Mouse (Mus musculus) liver, embryonic 16.5 days (tissue): ENCODE measurements around the gene Tspear. TPM values are rescaled to one million over a fixed set of nuclear protein-coding genes. Genes with fewer than 3 reads are reported as not detected.
"Not testable (repeated sequence)": the region's sequence is repeated elsewhere in the genome, so short reads cannot be mapped to it uniquely, and the experiment has no call there.

ENCODE experiments used
- ATAC-seq: fragments of 200-750 bp; cut with Nextera tagmentation; 2 replicates; pipeline ENCODE4 v1.8.0; 2017; ENCODE audit warnings: low read depth, mild to moderate bottlenecking, moderate number of reproducible peaks, moderate library complexity
- H3K27ac ChIP-seq: fragments of 300-500 bp; sonication (generic); 2 replicates; pipeline ENCODE4 v1.5.1; 2014; ENCODE audit warnings: mild to moderate bottlenecking, low read length
- H3K27me3 ChIP-seq: fragments of 300-500 bp; sonication (generic); 2 replicates; pipeline ENCODE4 v1.6.1; 2014; ENCODE audit warnings: low read depth, low read length, mixed read lengths; ENCODE audit not compliant: control insufficient read depth, insufficient read depth
- H3K36me3 ChIP-seq: fragments of 300-500 bp; sonication (generic); 2 replicates; pipeline ENCODE4 v1.6.1; 2014; ENCODE audit warnings: mild to moderate bottlenecking; ENCODE audit not compliant: control insufficient read depth, insufficient read depth
- H3K4me1 ChIP-seq: fragments of 300-500 bp; sonication (generic); 2 replicates; pipeline ENCODE4 v1.6.1; 2014; ENCODE audit warnings: low read depth, low read length, mixed read lengths; ENCODE audit not compliant: control insufficient read depth
- H3K4me2 ChIP-seq: fragments of 300-500 bp; sonication (generic); 2 replicates; pipeline ENCODE4 v1.6.1; 2014; ENCODE audit warnings: low read depth, low read length, mixed read lengths
- H3K4me3 ChIP-seq: fragments of 300-500 bp; sonication (generic); 2 replicates; pipeline ENCODE4 v1.5.1; 2014; ENCODE audit warnings: low read depth, mild to moderate bottlenecking, low read length
- H3K9ac ChIP-seq: fragments of 300-500 bp; sonication (generic); 2 replicates; pipeline ENCODE4 v1.6.1; 2014; ENCODE audit warnings: low read depth, low read length
- H3K9me3 ChIP-seq: fragments of 300-500 bp; sonication (generic); replicated peaks from 2 replicates; pipeline ENCODE4 v1.6.1; 2016; ENCODE audit warnings: low read length; ENCODE audit not compliant: control insufficient read depth
- WGBS: fragments of 180-500 bp; shearing (Covaris S2); extraction: QIAGEN DNeasy Blood & Tissue Kit; methylation state at CpG from one replicate; pipeline ENCODE4 v1.1.7; 2014; ENCODE audit not compliant: insufficient replicate concordance; 5-methylcytosine and 5-hydroxymethylcytosine counted together
- polyA plus RNA-seq: library from polyadenylated mRNA; unstranded; fragments of >200 nt; fragmentation: Nextera tagmentation; extraction: Ambion mirVana; gene quantifications from 2 replicates; pipeline ENCODE4 v1.2.1, GENCODE M21; 2015

The Tspear gene
- polyA plus RNA-seq, 1 experiment from 2014 or later: not detected

- H3K4me1 ChIP-seq, H3K4me3 ChIP-seq, H3K9me3 ChIP-seq, H3K9ac ChIP-seq, H3K36me3 ChIP-seq, H3K27ac ChIP-seq, H3K27me3 ChIP-seq, ATAC-seq, H3K4me2 ChIP-seq: not testable (repeated sequence)
- WGBS: 41% methylated on average over 3 of the region's 3 CpGs
These were observed 65.9 kb downstream of the Tspear start for GRCm38 (mm10) chr10:77752312-77752711.

- Histone ChIP-seq H3K4me2 (no peak overlapping the region), H3K27me3 (no peaks in the 10 kb centered on the region), H3K9me3 (no peaks in the 10 kb centered on the region), H3K4me1 (no peaks in the 10 kb centered on the region), H3K36me3 (no peaks in the 10 kb centered on the region), H3K9ac (no peak overlapping the region), H3K27ac (no peak overlapping the region), H3K4me3 (no peak overlapping the region)
- ATAC-seq: no peak
These were observed 67.1 kb downstream of the Tspear start for GRCm38 (mm10) chr10:77753448-77753847.

GRCm38 (mm10) chr10:77759582-77759981, 73.2 kb downstream of the Tspear start, which contains the start of gene Gm3233:
Gene Gm3233 (minus strand): TSS chr10:77759682.
- H3K4me1 ChIP-seq, ATAC-seq, H3K27ac ChIP-seq, H3K36me3 ChIP-seq, H3K9ac ChIP-seq, H3K4me3 ChIP-seq, H3K27me3 ChIP-seq, H3K4me2 ChIP-seq, H3K9me3 ChIP-seq: not testable (repeated sequence)
- WGBS: no CpG with 5 or more reads among the region's 1 CpGs

GRCm38 (mm10) chr10:77769727-77770126, 83.4 kb downstream of the Tspear start:
- Histone ChIP-seq H3K9me3 (no peaks in the 10 kb centered on the region), H3K36me3 (no peaks in the 10 kb centered on the region), H3K27ac (no peak overlapping the region), H3K4me2 (no peak overlapping the region), H3K4me1 (no peaks in the 10 kb centered on the region), H3K27me3 (no peaks in the 10 kb centered on the region), H3K9ac (no peak overlapping the region), H3K4me3 (no peak overlapping the region)
- WGBS: 67% methylated on average over 1 of the region's 1 CpGs
- ATAC-seq: no peak

GRCm38 (mm10) chr10:77771225-77771624, 84.9 kb downstream of the Tspear start, which contains the start of gene Gm3238:
Gene Gm3238 (minus strand): TSS chr10:77771325.
- H3K4me1 ChIP-seq, H3K9ac ChIP-seq, H3K4me3 ChIP-seq, H3K9me3 ChIP-seq, ATAC-seq, H3K27me3 ChIP-seq, H3K27ac ChIP-seq, H3K36me3 ChIP-seq, H3K4me2 ChIP-seq: not testable (repeated sequence)
- no CpG with 5 or more reads among the region's 1 CpGs for WGBS

GRCm38 (mm10) chr10:77772142-77772541, 85.8 kb downstream of the Tspear start:
- H3K27ac ChIP-seq, ATAC-seq, H3K4me2 ChIP-seq, H3K27me3 ChIP-seq, H3K9me3 ChIP-seq, H3K9ac ChIP-seq, H3K4me1 ChIP-seq, H3K36me3 ChIP-seq, H3K4me3 ChIP-seq: not testable (repeated sequence)
- 50% methylated on average over 1 of the region's 3 CpGs for WGBS

GRCm38 (mm10) chr10:77776844-77777243, 90.5 kb downstream of the Tspear start, which contains the start of gene Gm7138:
Gene Gm7138 (minus strand): TSS chr10:77776944.
- not testable (repeated sequence) for H3K36me3 ChIP-seq, H3K4me2 ChIP-seq, H3K27me3 ChIP-seq, H3K9ac ChIP-seq, H3K9me3 ChIP-seq, H3K27ac ChIP-seq, ATAC-seq, H3K4me3 ChIP-seq, H3K4me1 ChIP-seq
- 57% methylated on average over 1 of the region's 1 CpGs for WGBS

GRCm38 (mm10) chr10:77782442-77782841, 96.1 kb downstream of the Tspear start, which contains the start of gene Gm3250:
Gene Gm3250 (minus strand): TSS chr10:77782542.
- H3K36me3 ChIP-seq, H3K27ac ChIP-seq, H3K4me2 ChIP-seq, H3K9ac ChIP-seq, H3K9me3 ChIP-seq, H3K27me3 ChIP-seq, ATAC-seq, H3K4me1 ChIP-seq, H3K4me3 ChIP-seq: not testable (repeated sequence)
- 50% methylated on average over 1 of the region's 1 CpGs for WGBS

- not testable (repeated sequence) for H3K36me3 ChIP-seq, H3K9ac ChIP-seq, ATAC-seq, H3K9me3 ChIP-seq, H3K4me1 ChIP-seq, H3K4me3 ChIP-seq, H3K27ac ChIP-seq, H3K27me3 ChIP-seq, H3K4me2 ChIP-seq
- WGBS: 45% methylated on average over 1 of the region's 3 CpGs
These were observed 97.0 kb downstream of the Tspear start for GRCm38 (mm10) chr10:77783396-77783795.
